Mouse (Mus musculus): ENCODE measurements around the gene Ralgapa1.

GRCm38 (mm10) chr12:55850650-55851049 lies 29.7 kb upstream of the Ralgapa1 start:
- TF ChIP-seq POLR2A (IDR thresholded peaks at IDR 0.05; ENCODE audit: insufficient read depth, low read depth, low read length) (no peak), CTCF (IDR thresholded peaks at IDR 0.05; ENCODE audit: insufficient read depth, low read depth, low read length) (no peak)

Measured in olfactory bulb, adult 2 months (tissue).